Comparison of ENCODE assay signal across 27 mouse cellular contexts in the genomic region with DNA sequence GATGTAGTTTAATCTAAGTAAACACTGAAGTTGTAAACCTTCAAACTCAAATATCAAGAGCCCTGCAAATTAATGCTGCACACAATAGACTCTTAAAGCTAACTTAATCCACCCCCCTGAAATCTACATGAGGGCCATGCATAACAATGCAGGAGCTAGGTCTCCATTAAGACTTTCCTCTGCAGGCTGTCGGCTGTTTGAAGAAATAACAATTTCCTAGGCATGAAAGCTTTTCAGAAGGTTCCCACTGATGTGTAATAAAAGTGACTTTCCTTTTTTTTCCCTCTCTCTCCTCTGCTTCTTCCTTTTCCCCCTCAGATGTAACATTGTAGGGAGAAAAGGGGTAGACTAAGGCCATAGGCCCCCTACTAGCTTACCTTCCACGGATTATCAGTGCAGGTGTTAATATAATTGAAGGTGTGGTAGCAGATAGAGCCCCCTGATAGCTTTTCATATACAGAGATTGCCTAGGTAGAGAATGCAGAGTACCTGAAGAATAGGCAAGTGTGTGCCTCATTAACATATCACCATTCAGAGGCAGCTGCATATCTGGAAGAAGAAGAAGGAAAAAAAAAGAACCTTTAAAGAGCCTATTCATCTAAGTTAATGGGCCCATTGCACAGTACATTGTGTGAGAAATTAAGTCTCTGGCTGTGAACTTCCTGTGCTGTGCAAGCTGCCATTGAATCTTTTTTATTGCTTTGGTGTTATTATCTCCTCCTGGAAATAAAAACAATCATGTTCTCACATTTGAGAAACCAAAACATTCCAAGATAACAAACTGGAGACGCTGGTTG.
DNase-seq lines count a peak whose midpoint lies in the region; ATAC-seq and TF ChIP-seq lines count a peak whose summit lies in the region.
"Had no signal": no experiment of that assay in that cellular context is flagged by ENCODE, and none has a peak within 500 bp of the region (broad histone marks: within the 10 kb centered on the region; RNA-seq: fewer than 3 reads in every experiment).

No protein-coding gene starts in this region.

- H3K9me3 ChIP-seq in midbrain, embryonic 15.5 days = no peaks in the 10 kb centered on the region
- H3K9me3 ChIP-seq in midbrain, embryonic 14.5 days (ENCODE audit: control insufficient read depth, low read length) = no peaks in the 10 kb centered on the region
- H3K9me3 ChIP-seq in ES-E14 (ENCODE audit: control insufficient read depth, insufficient read depth, low read depth, low read length) = no peaks in the 10 kb centered on the region
- H3K9me3 ChIP-seq in forebrain, embryonic 16.5 days (ENCODE audit: control insufficient read depth, low read length) = no peaks in the 10 kb centered on the region
- H3K9me3 ChIP-seq: embryonic facial prominence, embryonic 13.5 days; hindbrain, embryonic 10.5 days; intestine, embryonic 15.5 days; limb, embryonic 15.5 days; megakaryocyte, embryonic 14.5 days had no signal

- no peaks in the 10 kb centered on the region for H3K36me3 ChIP-seq in midbrain, embryonic 15.5 days (replicated peaks)
- H3K36me3 ChIP-seq in midbrain, embryonic 14.5 days (ENCODE audit: control insufficient read depth, insufficient read depth, low read length) = no peaks in the 10 kb centered on the region
- H3K36me3 ChIP-seq in ES-E14 (ENCODE audit: control insufficient read depth, insufficient read depth, low read length, poor library complexity, severe bottlenecking) = no peaks in the 10 kb centered on the region
- no peaks in the 10 kb centered on the region for H3K36me3 ChIP-seq in forebrain, embryonic 16.5 days (ENCODE audit: control insufficient read depth, insufficient read depth)
- H3K36me3 ChIP-seq in thymus, adult 2 months (ENCODE audit: control insufficient read depth, insufficient read depth, low read length) = no peaks in the 10 kb centered on the region
- H3K36me3 ChIP-seq: embryonic facial prominence, embryonic 13.5 days; hindbrain, embryonic 10.5 days; intestine, embryonic 15.5 days; limb, embryonic 15.5 days had no signal

- no peaks in the 10 kb centered on the region for H3K4me1 ChIP-seq in midbrain, embryonic 15.5 days
- H3K4me1 ChIP-seq in midbrain, embryonic 14.5 days (ENCODE audit: control insufficient read depth, insufficient read depth, low read length) = no peaks in the 10 kb centered on the region
- 0 out of 4 replicates have a peak, but pooled peaks cover 0 to 2% of the 10 kb centered on the region in 2 experiments for H3K4me1 ChIP-seq in ES-E14 (ENCODE audit: control insufficient read depth in 2 of 2, insufficient read depth in 2 of 2, low read length in 2 of 2, poor library complexity in 1 of 2)
- H3K4me1 ChIP-seq in forebrain, embryonic 16.5 days (replicated peaks; ENCODE audit: control insufficient read depth, insufficient read depth, low read length) = peaks cover 5% of the 10 kb centered on the region; the same call in 1 of the 2 replicates
- H3K4me1 ChIP-seq in thymus, adult 2 months (replicated peaks; ENCODE audit: control insufficient read depth, insufficient read depth, low read length) = no peaks in the 10 kb centered on the region
- H3K4me1 ChIP-seq: embryonic facial prominence, embryonic 13.5 days; intestine, embryonic 15.5 days; limb, embryonic 15.5 days; megakaryocyte, embryonic 14.5 days had no signal

- no peak overlapping the region for H3K9ac ChIP-seq in midbrain, embryonic 15.5 days
- H3K9ac ChIP-seq in midbrain, embryonic 14.5 days (replicated peaks; ENCODE audit: low read length) = no peak overlapping the region
- H3K9ac ChIP-seq in ES-E14 (ENCODE audit: insufficient read depth, low read depth, low read length, poor library complexity, severe bottlenecking) = no peak overlapping the region
- H3K9ac ChIP-seq in forebrain, embryonic 16.5 days (replicated peaks; ENCODE audit: low read depth, low read length) = no peak overlapping the region
- H3K9ac ChIP-seq: embryonic facial prominence, embryonic 13.5 days; intestine, embryonic 15.5 days; limb, embryonic 15.5 days; liver, embryonic 14.5 days; lung, embryonic 14.5 days had no signal

- no peak for TF ChIP-seq CTCF in brain, embryonic 14.5 days (IDR thresholded peaks at IDR 0.05; ENCODE audit: borderline replicate concordance, extremely low read depth, insufficient read depth, insufficient read length)
- TF ChIP-seq CTCF in thymus, adult 2 months (IDR thresholded peaks at IDR 0.05; ENCODE audit: borderline replicate concordance, control insufficient read depth, extremely low read depth, insufficient read depth, low read length, poor library complexity) = no peak

- no peak for DNase-seq in midbrain, embryonic 14.5 days
- DNase-seq in ES-E14 (ENCODE audit: low read depth, low spot score) = peak; percentile 42
- DNase-seq in brain, embryonic 14.5 days (ENCODE audit: low read depth) = peak; percentile 58
- no peak for DNase-seq in thymus, adult 2 months
- no peak for DNase-seq in gastrocnemius, postnatal 4 days (ENCODE audit: low spot score in 2 of 2)
- DNase-seq: adrenal gland, postnatal 36 days; cerebellum, adult 11 months; cerebellum, adult 9-11 months; gastrocnemius, adult 2 months; heart, adult 11 months; kidney, adult 9 months; kidney, postnatal 14 days; left cerebral cortex, postnatal 4 days; lung, embryonic 14.5 days; right cerebral cortex, postnatal 4 days; thymus, postnatal 4 days had no signal

- H3K27me3 ChIP-seq in midbrain, embryonic 15.5 days (replicated peaks) = no peaks in the 10 kb centered on the region
- H3K27me3 ChIP-seq in midbrain, embryonic 14.5 days (ENCODE audit: control insufficient read depth, insufficient read depth, low read length) = no peaks in the 10 kb centered on the region
- H3K27me3 ChIP-seq in forebrain, embryonic 16.5 days (replicated peaks; ENCODE audit: control insufficient read depth, insufficient read depth, low read length) = no peaks in the 10 kb centered on the region
- no peaks in the 10 kb centered on the region for H3K27me3 ChIP-seq in thymus, adult 2 months (ENCODE audit: control insufficient read depth, insufficient read depth, low read length)
- H3K27me3 ChIP-seq: embryonic facial prominence, embryonic 13.5 days; intestine, embryonic 15.5 days; limb, embryonic 15.5 days; megakaryocyte, embryonic 14.5 days had no signal

- H3K4me3 ChIP-seq in midbrain, embryonic 15.5 days = no peak overlapping the region
- no peak overlapping the region for H3K4me3 ChIP-seq in midbrain, embryonic 14.5 days (replicated peaks; ENCODE audit: low read depth, low read length)
- H3K4me3 ChIP-seq in ES-E14 (ENCODE audit: insufficient read depth in 1 of 2, low read depth in 1 of 2, low read length in 2 of 2, poor library complexity in 1 of 2, severe bottlenecking in 1 of 2) = no peak overlapping the region
- no peak overlapping the region for H3K4me3 ChIP-seq in forebrain, embryonic 16.5 days (replicated peaks; ENCODE audit: low read length)
- H3K4me3 ChIP-seq in thymus, adult 2 months (ENCODE audit: control insufficient read depth, insufficient read depth, low read length) = no peak overlapping the region
- H3K4me3 ChIP-seq: embryonic facial prominence, embryonic 13.5 days; erythroblast, embryonic 14.5 days; gastrocnemius, adult 2 months; hindbrain, embryonic 10.5 days; intestine, embryonic 15.5 days; limb, embryonic 15.5 days; megakaryocyte, embryonic 14.5 days had no signal

- in situ Hi-C loops in ES-E14 (cut with MboI; ENCODE audit: low sequenced_read_pairs in 2 of 2, unreplicated experiment in 2 of 2) = no loop called here

- 0 out of 2 replicates have a peak, but pooled peaks have one; percentile 17 for ATAC-seq in midbrain, embryonic 15.5 days (replicated peaks)
- no peak for ATAC-seq in midbrain, embryonic 14.5 days (ENCODE audit: low FRiP score, low TSS enrichment)
- peak; percentile 55 for ATAC-seq in forebrain, embryonic 16.5 days
- ATAC-seq: hindbrain, embryonic 16.5 days; intestine, embryonic 15.5 days had no signal

- TF ChIP-seq POLR2A in brain, embryonic 14.5 days (IDR thresholded peaks at IDR 0.05; ENCODE audit: borderline replicate concordance, extremely low read depth, insufficient read depth, insufficient read length, poor library complexity, severe bottlenecking) = no peak
- no peak for TF ChIP-seq POLR2A in thymus, adult 2 months (IDR thresholded peaks at IDR 0.05; ENCODE audit: control insufficient read depth, extremely low read depth, insufficient read depth, low read length, poor library complexity)

- no peak overlapping the region for H3K27ac ChIP-seq in midbrain, embryonic 15.5 days
- no peak overlapping the region for H3K27ac ChIP-seq in midbrain, embryonic 14.5 days (replicated peaks; ENCODE audit: low read depth, low read length)
- peak overlapping the region; percentile 19; the same call in 1 of the 2 replicates for H3K27ac ChIP-seq in ES-E14 (ENCODE audit: insufficient read depth, low read depth, low read length, poor library complexity, severe bottlenecking)
- no peak overlapping the region for H3K27ac ChIP-seq in forebrain, embryonic 16.5 days (ENCODE audit: low read length)
- H3K27ac ChIP-seq in thymus, adult 2 months (ENCODE audit: control insufficient read depth, insufficient read depth, low read length) = no peak overlapping the region
- H3K27ac ChIP-seq: embryonic facial prominence, embryonic 13.5 days; gastrocnemius, adult 2 months; hindbrain, embryonic 10.5 days; intestine, embryonic 15.5 days; limb, embryonic 15.5 days; liver, embryonic 14.5 days had no signal

- no peak overlapping the region for H3K4me2 ChIP-seq in midbrain, embryonic 15.5 days
- no peak overlapping the region for H3K4me2 ChIP-seq in midbrain, embryonic 14.5 days (ENCODE audit: low read length)
- H3K4me2 ChIP-seq in forebrain, embryonic 16.5 days (ENCODE audit: low read length) = no peak overlapping the region
- H3K4me2 ChIP-seq: embryonic facial prominence, embryonic 13.5 days; heart, embryonic 11.5 days; intestine, embryonic 15.5 days; limb, embryonic 15.5 days; lung, embryonic 14.5 days had no signal

- WGBS in midbrain, embryonic 15.5 days = 7% methylated on average over 3 of the region's 3 CpGs
- WGBS in midbrain, embryonic 14.5 days = 16% methylated on average over 3 of the region's 3 CpGs
- WGBS in forebrain, embryonic 16.5 days = under 1% methylated on average over 3 of the region's 3 CpGs
- 58% methylated on average over 3 of the region's 3 CpGs for WGBS in thymus, adult 2 months

TF ChIP-seq in ES-E14, 5 proteins besides CTCF, POLR2A, EP300 and RAD21:
- no peak for TF ChIP-seq CHD2 (IDR thresholded peaks at IDR 0.05; ENCODE audit: low read depth, low read length)
- TF ChIP-seq HCFC1 (IDR thresholded peaks at IDR 0.05; ENCODE audit: borderline replicate concordance, insufficient read depth, low read length) = no peak
- TF ChIP-seq ZC3H11A (IDR thresholded peaks at IDR 0.05; ENCODE audit: borderline replicate concordance, low read depth, low read length) = no peak
- peak; percentile 91 for TF ChIP-seq ZNF384 (IDR thresholded peaks at IDR 0.05; ENCODE audit: low read depth, low read length)
- TF ChIP-seq MAFK (IDR thresholded peaks at IDR 0.05; ENCODE audit: insufficient read depth, low read depth, low read length) = 0 out of 2 replicates have a peak, but pooled peaks have one; percentile 5

Comparison
In these comparisons a context has a peak if more than half of its experiments do, and no peak if none do; other contexts are left out.
1. DNase-seq: peak in ES-E14 (single experiment) and brain, embryonic 14.5 days (single experiment); none in midbrain, embryonic 14.5 days (single experiment), thymus, adult 2 months (single experiment) and gastrocnemius, postnatal 4 days (0 of 2).